Mouse (Mus musculus) layer of hippocampus, adult 8-10 months (tissue): ENCODE data around the gene Rnf220. TPM values are rescaled to one million over a fixed set of nuclear protein-coding genes. Genes with fewer than 3 reads are reported as not detected.
A peak's percentile ranks its signal among the peaks of the same experiment; 100 is the strongest.

ENCODE experiments used
- DNase-seq, 2 experiments: peaks; one replicate each; pipeline ENCODE4 v3.0.0; 2022; ENCODE audit warnings: low spot score in 2 of 2
- total RNA-seq, 4 experiments: library from RNA; stranded (reverse); gene quantifications; 2 replicates each; pipeline ENCODE4 v1.2.4; 2022

Rnf220 gene
- total RNA-seq, 4 experiments from 2014 or later = 171 to 184 (median 178) TPM

DNA sequence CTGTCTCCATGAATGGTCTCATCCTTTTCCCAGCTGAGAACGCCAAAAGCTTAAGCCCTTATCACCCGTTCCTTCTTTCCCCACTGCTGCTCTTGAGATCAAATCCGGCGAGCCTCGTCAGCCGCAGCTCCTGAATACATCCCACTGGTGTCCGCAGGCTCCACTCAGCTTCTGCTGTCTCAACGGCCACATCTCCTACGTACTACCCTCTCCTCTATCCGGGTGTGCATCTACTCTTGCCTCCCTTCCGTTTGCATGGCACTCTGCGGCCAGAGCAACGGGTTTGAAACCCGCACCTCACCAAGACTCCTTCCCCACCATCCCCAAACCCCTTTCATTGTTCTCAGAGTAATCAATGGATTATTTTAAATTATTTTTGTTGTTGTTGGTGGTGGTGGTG, 58.8 kb downstream of the Rnf220 start:
- DNase-seq = no peak

DNA sequence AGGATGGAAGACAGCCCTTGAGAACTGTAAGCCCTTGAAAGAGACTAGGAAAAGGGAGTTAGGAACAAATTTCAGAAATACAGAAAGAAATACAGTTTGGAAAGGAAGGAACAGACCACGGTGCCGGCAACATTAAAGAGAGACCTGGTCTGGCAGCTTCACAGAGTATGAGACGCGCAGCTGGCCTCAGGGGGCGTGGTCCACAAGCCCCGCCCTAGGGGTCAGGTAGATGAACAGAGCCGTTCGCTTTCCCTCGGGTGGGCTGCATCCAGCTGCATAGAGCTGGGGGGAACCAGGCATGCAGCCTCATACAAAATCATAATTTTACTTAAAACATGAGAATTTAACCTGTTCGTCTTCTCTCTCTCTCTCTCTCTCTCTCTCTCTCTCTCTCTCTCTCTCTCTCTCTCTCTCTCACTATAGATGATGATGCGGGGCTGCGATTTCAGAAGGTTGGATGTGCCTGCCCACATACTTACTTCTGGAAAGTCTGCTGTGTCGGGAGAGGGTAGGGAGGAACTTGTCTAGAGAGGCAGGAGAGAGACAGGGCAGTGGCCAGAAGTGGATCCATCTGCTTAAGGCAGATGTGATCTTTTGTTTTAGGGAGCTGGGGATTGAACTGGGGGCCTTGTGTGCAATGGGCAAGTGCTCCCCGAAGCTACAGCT, 59.7 kb downstream of the Rnf220 start:
- DNase-seq = no peak

GRCm38 (mm10) chr4:117434336-117434735, 62.5 kb downstream of the Rnf220 start:
- no peak for DNase-seq

DNA sequence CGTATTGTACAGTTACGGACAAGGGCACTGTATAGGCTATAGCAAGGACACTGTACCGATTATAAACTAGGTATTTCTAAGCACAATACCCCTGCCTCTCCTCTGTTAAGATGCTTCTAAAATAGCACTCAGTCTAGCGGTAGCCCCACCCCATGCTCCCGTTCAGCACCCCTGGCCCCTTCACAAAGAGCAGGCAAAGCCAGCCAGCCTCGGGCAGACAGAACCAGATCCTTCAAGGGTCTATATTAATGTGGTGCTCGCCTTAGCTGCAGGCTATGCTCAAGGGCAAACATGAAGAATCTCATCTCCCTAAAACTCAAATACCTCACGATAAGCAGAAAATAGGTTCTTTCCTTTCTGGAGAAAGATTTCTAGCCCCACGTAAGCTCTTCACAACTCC, 67.2 kb downstream of the Rnf220 start:
- no peak for DNase-seq

- DNase-seq = no peak
Measured at GRCm38 (mm10) chr4:117427540-117427939, 69.3 kb downstream of the Rnf220 start.

DNA sequence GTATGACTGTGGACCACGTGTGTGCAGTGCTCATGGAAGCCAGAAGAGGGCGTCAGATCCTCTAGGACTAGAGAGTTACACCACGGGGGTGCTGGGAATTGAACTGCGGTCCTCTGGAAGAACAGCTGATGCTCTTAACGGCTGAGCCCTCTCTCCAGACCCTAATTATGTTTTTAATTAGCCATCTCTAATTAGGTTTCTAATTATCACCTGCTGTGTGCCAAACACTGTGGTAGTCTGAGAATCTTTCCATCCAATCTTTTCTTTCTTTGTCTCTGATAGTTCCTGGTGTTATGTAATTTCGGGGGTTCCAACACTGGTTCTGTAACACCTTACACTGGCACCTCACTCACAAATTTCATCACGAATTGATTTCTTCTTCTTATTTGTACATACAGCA, 75.8 kb downstream of the Rnf220 start:
- DNase-seq = no peak

DNA sequence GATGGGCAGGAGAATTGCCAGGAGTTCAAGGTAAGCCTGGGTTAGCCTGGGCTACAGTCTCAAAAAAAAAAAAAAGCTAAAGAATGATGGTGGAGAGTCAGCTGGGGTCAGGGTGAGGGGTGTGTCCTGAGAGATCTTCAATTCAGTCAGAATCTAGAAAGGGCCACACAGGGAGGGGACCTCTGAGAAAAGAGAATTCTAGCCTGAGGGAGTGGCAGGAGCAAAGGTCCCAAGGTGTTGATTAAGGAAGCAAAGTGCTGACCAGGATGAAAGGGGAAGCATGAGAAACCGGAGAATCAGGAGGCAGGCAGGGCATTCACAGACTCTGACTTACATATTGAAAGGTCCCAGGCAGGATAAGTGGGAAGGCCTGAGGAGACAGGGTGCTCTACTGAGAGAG, 80.0 kb downstream of the Rnf220 start:
- no peak for DNase-seq

GRCm38 (mm10) chr4:117410049-117410410, 86.8 kb downstream of the Rnf220 start:
- no peak for DNase-seq

DNA sequence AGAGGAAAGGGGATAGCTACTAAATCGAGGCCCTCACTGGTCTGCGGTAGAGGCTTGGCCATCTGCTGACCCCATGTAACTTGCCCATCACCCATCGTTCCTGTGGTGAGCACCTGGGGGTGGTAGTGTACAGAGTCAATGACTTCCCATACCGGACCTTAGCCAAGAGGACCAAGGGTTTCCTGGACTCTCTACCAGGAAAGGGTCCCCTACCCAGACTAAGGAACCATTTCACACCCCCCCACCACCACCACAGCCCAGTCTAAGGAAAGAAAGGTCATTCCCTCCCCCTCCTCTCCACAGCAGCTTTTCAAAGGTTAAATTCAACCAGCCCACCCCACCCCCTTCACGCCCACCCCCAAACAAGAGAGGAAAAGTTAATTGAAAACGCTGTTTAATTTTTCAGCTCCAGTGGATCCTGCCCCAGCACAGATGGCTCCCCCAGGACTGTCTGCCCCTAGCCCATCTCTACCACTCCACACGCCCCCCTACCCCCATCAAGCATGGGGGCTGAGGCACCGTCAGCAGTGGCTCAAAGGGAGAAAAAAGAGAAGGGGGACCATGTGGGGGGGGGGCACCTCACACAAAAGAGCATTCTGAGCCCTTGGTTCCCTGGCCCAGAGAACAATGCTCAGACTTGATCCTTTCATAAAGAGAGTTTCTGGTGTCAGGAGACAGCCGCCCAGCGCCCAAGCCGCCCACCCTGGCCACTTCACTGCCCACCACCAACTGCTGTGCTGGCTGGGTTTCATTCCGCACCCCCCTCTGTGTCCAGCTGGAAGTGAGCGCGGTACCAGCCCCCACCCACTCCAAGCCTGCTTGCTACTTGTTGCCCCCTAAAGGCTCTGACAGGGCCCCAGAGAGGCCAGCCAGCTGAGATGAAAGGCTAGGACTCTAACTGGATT, 87.5 kb downstream of the Rnf220 start:
- DNase-seq = peak; percentile 62 to 76

DNA sequence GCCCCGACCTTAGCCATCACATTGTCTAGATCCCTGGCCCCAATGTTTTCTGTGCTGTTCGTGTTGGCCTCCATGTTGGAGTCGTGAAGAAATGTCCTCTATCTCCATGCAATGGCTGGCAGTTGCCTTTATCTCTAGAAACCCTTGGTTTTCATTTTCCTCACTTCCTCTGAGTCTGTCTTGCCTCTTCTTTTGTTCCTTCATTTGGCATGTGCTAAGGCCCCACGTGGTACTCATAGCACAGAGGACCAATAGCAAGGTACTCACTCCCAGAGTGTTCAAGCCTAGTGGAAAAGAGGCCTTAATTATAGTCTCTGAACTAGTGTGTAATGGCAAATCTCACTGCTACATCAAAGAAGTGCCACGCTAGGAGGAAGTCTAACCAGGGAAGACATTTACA, 88.9 kb downstream of the Rnf220 start:
- no peak for DNase-seq

DNA sequence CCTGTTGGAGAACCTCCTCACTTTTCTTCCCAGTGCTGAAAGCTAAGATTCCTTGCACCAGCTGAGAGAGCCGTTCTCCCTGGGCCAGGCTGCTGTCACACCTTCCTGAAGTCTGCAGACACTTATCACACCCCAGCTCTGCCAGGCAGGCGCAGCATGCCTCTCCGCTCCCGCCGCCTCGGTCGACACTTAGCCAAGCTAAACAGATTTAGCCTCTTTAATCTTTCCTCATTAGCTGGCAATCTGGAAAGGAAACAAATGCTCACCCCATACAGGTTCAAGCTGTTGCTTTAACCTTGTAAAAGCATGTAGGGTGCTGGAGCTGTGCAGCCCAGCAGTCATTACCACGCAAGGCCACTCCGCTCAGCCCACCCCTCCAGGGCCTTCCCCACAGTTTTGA, 90.9 kb downstream of the Rnf220 start:
- DNase-seq = no peak

GRCm38 (mm10) chr4:117405211-117405610, 91.6 kb downstream of the Rnf220 start:
- no peak for DNase-seq

DNA sequence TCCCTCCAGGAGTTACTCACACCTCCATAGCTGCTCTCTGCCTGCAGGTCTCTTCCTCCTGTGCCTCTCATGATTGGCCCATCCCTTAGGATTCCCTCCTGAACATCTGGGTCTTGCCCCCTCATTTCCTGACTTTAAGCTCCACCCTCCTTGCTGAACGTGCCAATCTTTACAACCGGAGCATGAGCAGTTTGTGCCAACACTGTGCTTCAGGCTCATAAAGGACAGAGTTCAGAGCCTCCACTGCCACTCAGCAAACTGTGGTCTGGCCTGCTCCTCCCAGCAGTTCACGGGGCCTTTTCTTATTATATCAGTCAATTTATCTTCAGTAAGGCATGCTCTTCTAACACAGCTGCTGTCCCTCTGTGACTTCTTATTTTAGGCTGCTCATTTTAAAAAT, 93.4 kb downstream of the Rnf220 start:
- no peak for DNase-seq

DNA sequence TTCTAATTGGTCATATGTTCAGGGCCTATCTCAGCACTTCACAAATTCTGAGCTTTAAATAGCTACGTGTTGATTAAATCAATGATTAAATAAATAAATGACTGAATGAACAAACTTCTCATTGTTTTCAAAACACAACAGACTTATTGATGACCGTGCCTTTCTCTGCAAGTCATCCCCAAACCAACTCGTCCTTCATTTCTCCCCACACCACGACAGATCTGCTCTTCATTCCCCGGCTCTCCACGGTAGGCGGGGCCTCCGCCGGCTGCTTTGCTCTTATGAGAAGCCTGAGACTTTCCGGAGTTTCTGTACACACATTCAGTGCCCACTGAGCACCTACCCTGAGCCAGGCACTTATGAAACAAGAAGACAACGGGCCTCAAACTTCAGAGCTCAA, 99.7 kb downstream of the Rnf220 start:
- DNase-seq = peak; percentile 32 to 47

- DNase-seq = no peak
Measured at GRCm38 (mm10) chr4:117393027-117393426, 103.8 kb downstream of the Rnf220 start.

GRCm38 (mm10) chr4:117392391-117392790, 104.5 kb downstream of the Rnf220 start:
- DNase-seq = no peak

DNA sequence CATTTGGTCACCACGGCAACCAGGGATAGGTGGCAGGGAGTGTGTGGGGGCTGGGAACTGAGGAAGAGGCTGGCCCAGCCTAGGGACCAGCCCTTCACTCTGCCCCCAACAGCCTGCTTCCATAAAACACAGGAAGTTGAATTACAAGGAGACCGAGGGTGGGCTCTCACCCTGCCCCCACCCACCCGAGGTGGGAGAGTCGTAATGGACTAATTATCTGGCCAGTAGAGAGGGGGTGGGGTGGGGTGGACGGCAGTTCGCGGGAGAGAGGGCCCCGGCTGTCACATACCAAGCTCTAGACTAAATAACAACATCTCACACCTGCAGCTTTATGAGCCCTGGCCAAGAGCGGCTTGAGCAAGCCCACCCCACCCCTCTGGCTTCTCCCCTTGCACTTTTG, 104.9 kb downstream of the Rnf220 start:
- DNase-seq = no peak

- no peak for DNase-seq
Measured at GRCm38 (mm10) chr4:117390850-117391795, 105.7 kb downstream of the Rnf220 start.

GRCm38 (mm10) chr4:117389264-117390054, 107.4 kb downstream of the Rnf220 start:
- no peak for DNase-seq

DNA sequence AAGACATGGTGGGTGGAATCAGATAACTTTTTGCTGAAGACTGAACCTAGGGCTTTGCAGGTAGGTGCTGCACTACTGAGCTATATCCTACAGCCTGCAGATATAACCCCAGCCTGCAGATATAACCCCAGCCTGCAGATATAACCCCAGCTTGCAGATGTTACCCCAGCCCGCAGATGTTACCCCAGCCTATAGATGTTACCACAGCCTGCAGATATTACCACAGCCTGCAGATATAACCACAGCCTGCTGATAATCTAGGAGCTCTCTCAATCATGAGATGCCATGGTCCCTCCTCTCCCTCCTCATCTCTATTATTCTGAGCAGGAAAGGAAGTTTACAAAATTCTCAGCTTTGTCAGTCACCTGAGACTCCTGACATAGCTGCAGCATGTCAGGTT, 111.6 kb downstream of the Rnf220 start:
- no peak for DNase-seq

DNA sequence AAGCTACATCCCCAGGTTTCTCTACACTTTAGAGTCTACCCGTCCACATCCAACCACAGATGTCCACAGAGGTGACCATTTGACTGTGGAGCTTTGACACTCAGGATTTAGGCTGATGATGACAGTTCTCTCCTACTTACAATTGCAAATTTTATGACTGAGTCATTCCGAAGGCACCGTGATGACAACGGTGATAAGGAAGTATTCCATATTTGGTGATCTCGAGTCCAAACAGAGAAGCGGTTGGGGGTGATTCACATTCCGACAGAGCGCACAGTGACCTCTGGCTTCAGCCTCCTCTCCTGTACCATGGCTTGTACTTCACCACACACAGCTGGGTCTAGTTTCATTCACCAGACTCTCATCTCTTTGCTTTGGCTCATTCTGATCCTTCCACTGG, 115.0 kb downstream of the Rnf220 start:
- DNase-seq = no peak
